Mouse (Mus musculus) T-helper 17 cell (primary cell): ENCODE measurements around the gene Fmo1.
"Not testable (repeated sequence)": the region's sequence is repeated elsewhere in the genome, so short reads cannot be mapped to it uniquely, and the experiment has no call there.

ENCODE experiments used
- in situ Hi-C, 2 experiments: fragments of 300-600 bp; cut with MboI, MseI; formaldehyde crosslinking; loops; 1 replicate in 1 of 2; 2 replicates in 1 of 2; pipeline ENCODE4 v1.15.1; 2025; ENCODE audit warnings: high pct_unique_total_duplicates in 2 of 2

The Fmo1 gene

DNA sequence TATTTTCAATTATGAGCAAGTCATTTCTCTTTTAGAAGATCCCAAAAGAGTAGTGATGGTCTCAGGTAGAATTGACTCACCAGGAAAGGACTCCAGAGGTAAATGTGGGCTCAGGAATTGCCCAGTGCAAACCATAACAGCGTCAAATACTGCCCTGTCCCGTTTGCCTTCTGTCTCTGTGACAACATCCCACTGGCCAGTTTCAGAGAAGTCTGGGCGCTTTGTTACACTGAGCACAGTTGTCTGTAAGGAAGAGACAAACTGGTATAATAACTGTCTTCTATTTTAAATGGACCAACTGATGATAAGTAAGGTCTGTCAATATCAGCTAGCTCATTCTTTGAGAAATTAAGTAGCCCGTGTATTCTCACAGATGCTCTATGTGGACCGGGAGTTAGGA lies 59.0 kb downstream of the Fmo1 start:
- in situ Hi-C loops: no loop called here

DNA sequence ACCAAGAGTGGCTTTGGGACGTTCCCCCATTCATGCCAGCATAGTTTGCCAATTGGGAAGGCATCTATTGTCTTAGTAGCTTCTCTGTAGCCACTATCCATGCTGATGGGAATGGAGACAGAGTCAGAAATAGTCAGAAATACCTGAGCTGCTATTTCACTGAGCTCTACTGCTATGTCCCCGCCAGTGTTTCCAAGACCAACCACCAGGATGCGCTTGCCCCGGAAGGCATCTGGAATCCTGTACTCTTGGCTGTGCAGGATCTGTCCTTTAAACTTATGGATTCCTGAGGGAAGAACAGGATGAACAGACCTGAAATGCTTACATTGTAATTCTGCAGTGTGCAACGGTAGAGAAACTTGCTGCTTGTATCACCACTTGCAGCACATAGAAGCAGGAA lies 61.4 kb downstream of the Fmo1 start:
- in situ Hi-C loops: no loop called here

DNA sequence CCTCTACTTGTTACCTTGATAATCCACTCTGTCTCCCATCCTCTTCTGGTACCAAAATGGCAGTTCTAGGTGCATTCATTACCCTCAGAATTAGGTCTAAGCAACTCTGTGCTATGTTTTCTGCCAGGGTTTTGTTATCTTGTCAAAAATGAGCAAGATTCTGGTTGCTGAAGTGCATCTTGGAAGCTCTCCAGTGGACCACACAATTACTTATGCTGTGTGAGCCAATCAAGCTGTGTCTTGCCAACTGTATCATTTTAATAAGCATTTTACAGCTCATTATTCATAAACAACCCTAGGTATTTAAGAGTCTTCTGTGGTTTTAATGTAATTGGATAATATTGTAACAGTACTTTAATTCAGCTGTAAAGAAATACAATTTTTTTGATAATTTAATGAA lies 70.0 kb downstream of the Fmo1 start:
- in situ Hi-C loops: no loop called here

DNA sequence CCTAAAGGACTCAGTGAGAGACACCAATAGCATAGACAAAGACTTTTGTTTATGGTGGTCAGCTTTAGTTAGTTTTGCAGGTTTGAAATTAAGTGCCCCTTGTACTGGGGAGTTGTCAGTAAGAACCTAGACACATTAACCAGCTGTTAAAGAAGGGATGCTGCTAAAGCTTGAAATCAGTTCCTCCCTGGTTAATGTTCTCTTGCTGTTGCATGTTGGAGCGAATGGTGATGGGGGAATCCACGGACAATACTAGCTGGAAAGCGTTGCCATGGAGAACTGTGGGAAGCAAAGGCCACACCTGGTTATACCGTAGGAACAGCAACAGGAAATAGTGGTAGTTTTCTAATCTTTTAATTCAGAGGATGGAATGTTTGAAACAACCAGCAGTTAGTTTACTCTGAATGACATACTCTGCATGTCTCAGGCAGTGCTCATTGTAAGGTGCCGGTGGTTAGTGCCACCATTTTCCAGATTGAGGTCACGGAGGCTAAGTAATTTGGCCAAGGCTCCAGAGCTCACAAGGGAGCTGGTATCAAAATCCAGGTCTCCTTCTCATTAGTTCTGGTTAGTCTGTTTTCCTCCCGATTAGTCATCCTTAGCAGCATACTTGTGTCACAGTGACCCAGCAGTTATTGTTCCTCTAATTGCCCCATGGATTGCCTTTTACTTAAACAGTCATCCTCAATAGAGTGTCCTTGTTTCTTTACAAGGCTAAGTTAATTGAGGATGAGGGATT lies 73.9 kb downstream of the Fmo1 start:
- in situ Hi-C loops: no loop called here

GRCm38 (mm10) chr1:162785222-162785621 lies 81.2 kb downstream of the Fmo1 start:
- in situ Hi-C loops: no loop called here

- in situ Hi-C loops: no loop called here
Observed at GRCm38 (mm10) chr1:162783669-162784248, 82.7 kb downstream of the Fmo1 start.

GRCm38 (mm10) chr1:162781035-162781434 lies 85.4 kb downstream of the Fmo1 start:
- in situ Hi-C loops: not testable (repeated sequence)
